Mouse (Mus musculus): Measurements from ENCODE around the gene Il16. TPM values are rescaled to one million over a fixed set of nuclear protein-coding genes. Genes with fewer than 3 reads are reported as not detected.

Il16 gene
- not detected in 2 replicates for polyA plus RNA-seq (2012)

DNA sequence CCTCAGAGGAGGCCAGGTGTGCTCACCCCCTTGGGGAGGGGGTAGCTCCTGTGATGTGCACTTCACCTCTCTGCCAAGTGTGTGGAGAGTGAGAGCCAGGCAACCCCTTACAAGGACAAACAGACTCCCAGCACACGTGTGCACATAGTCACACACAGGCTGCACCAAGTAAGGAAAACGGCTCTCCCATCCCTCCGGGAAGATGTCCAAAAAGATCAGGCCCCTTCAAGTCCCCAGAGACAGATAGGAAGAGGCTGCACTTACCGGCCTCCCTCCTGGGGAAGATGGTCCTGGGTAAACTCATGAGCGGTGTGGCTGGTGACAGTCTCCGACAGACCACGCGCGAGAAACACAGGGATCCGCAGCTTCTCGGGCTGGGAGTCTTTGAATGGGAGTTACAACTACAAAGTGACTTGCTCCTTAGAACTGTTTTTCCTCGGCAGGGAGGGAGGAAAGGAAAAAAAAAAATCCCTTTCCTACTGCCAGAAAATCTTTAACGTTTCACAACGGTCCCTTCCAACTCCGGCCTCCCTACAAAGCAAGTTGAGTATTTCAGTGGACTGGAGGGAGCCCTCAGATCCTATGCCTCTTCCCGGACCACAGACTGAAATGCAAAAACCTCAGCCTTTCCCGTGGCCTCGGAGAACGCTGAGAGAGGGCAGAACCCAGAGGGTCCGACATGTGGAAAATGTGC, at the start of gene Il16:
Gene Il16, minus strand, starts transcription at position 314 of the 694 bp plus-strand sequence.
- no peak for TF ChIP-seq GATA1 (IDR thresholded peaks at IDR 0.05; ENCODE audit: low read length)

DNA sequence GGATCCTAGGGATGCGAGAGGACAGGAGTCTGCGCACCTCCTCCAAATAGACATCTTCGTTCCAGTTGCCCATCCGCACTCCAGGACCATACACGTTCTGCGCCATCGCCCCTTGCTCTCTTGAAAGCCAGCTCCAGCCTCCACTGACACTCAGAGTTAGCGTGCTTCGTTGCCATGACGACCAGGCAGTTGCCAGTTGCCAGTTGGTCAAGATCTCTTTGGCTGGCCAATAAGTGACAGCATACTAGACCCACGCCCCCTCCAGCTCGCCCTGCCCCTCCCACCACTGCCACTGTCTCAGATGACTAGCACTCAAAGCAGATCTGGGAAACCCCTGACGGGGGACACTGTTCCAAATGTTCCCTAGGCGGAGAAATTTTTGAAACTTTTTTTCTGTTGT, 49.2 kb upstream of the Il16 start, which contains the start of gene Cfap161:
Gene Cfap161, minus strand, starts transcription at position 176 of the 400 bp plus-strand sequence.
- no peak for TF ChIP-seq GATA1 (IDR thresholded peaks at IDR 0.05; ENCODE audit: low read length)

DNA sequence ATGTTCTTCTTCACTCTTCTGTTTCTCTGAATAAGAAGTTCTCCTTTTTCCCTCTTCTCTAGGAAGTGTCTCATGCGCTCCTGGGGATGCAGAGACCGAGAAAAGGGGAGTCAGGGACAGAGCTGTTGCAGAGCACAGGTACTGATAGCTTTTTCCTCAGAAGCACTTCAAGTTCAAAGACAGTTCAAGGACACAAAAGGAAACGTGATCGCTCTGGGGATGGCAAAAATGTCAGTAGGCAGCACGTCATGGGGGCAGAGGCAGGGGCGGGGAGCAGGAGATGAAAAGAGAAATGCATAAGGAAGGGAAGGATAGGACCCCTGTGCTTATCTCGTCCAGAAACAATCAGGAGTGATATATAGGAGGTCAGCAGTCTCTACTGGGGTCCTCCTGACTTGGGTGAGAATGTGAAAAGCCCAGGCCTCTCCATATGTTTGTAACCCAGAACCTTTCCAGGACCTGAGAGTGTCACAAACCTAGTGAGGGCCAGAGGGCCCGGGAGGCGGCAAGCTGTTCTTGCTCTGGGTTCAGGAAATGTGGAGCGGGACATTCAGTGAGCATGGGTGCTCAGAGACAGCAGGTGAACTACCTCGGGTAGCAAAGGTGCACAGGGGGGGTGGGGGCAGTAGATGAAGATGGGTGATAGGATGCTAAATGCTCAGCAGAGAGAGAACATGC, 48.6 kb upstream of the Il16 start:
- TF ChIP-seq GATA1 (IDR thresholded peaks at IDR 0.05; ENCODE audit: low read length) = no peak

DNA sequence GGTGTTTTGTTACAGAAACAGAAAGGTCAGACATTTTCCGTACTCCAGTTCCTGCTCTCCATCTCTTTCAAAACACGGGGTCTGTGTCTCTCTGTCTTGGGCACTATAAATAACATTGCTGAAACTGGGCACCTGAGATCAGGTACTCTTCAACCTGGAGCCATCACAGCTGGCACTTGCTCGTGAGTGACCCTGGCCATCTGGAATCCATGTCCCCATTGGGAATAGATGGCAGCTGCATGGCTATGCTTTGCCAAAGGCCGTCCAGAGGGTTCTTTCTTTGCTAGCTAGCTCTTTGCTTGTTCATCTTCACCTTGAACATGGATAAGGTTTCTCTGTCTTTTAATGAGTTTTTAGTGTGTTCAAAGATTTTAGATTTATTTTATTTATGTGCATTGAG, 35.4 kb upstream of the Il16 start:
- no peak for TF ChIP-seq GATA1 (IDR thresholded peaks at IDR 0.05; ENCODE audit: low read length)

DNA sequence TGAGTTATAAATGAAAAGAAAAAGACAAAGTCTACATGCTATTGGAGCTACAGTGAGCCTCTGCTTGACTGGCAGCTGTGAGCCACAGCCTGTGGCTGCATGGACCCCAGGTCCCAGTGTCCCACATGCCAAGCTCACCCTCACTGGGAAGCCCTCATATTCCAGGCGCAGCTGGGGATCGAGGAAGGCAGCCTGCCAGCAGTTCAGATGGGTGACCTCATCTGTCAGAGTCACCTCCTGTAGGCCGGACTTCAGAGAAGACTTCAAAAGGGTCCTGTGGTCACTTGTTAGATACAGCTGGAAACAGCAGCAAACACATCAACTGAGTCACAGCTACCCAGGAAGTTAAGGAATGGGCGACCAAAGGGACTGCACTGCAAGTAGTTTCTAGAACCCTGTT, 34.5 kb upstream of the Il16 start:
- no peak for TF ChIP-seq GATA1 (IDR thresholded peaks at IDR 0.05; ENCODE audit: low read length)

DNA sequence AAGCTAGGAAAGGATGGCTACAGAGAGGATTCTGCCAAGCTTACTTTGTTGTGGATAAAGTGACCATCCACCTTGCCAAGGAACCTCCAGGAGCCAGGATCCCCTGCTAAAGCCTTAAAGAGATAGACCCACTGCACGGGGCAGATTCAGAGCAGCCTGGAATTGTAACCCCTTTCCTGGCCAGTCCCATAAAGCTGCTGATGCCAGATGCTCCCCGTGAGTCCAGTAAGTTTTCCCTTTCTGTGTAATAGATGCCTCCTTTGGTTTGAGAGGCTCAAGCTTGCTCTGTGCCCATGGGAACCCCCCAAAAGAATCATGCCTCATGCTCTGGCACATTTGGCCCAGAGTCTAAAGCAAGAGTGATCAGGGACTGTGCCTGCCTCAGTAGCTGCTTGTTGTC, 33.5 kb upstream of the Il16 start:
- no peak for TF ChIP-seq GATA1 (IDR thresholded peaks at IDR 0.05; ENCODE audit: low read length)

DNA sequence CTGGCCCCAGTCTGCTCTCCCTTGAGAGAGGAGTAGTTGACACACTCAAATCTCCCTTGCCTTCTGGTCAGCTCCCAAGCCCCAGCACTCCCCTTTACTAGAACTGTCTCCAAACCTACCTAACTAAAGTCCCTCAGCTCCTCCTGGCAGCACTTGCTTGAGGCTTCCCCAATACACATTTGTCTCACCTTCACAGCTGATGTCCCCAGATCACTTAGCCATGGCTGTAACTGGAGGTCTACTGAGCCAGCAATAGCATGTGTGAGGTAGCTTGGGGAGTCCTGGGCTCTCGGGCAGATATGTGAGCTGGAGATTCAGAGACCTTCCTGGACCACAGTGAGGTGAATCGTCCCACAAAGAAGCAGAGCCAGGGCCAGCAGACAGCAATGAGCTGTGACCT, 33.0 kb upstream of the Il16 start:
- no peak for TF ChIP-seq GATA1 (IDR thresholded peaks at IDR 0.05; ENCODE audit: low read length)

DNA sequence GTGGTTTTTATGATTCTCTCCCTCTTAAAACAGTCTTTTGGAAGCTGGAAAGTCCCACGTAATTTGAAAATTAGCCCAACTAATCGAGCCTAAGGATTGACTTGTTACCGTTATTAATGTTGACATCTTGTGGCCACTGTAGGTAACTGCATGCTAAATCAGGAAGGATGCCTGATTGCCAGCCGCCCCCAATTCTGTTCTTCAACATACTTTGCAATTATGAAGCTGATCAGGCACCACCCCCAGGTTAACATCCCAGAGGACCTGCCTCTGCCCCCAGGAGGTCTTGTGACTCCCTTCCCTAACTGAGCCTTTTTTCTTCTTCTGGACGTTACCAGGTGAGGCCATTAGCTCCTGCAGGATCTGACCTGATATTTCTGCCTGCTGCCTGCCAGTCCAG, 29.2 kb upstream of the Il16 start:
- no peak for TF ChIP-seq GATA1 (IDR thresholded peaks at IDR 0.05; ENCODE audit: low read length)

DNA sequence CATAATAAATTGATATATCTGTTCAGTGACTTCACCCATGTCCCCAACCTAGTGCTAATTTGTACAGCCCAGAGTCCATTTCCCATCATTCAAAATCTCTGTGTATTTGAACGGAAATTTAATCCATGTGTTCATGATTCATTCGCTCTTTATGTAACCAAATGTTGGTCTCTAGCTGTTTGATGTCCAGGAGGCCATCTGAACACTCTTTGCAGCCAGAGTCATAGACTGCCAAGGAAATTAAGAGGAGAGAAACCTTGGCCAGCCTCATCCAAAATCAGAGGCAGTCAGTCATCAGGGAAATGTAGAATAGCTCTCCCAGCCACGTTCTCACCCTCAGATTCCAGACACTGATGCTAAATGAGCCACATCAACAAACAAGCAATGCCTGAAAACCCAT, 18.1 kb upstream of the Il16 start:
- TF ChIP-seq GATA1 (IDR thresholded peaks at IDR 0.05; ENCODE audit: low read length) = no peak

DNA sequence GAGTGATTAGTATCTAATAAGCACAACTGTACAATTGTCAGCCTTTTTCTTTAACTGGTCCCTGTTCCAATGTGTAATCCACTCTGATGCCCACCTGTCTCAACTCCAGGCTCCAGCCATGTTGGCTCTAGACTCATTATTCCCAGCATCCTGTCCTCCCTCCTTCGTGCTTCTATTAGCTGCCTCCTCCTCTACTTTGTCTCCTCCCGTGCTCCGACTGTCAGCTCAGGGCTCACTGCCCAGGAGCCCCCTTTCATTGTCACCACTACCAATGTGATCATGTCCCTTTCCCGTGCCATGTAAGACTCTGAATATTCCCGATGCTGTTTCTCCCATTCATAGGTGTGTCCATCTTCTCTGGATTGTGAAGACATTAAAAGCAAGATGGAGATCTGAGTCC, 16.8 kb upstream of the Il16 start:
- TF ChIP-seq GATA1 (IDR thresholded peaks at IDR 0.05; ENCODE audit: low read length) = no peak

DNA sequence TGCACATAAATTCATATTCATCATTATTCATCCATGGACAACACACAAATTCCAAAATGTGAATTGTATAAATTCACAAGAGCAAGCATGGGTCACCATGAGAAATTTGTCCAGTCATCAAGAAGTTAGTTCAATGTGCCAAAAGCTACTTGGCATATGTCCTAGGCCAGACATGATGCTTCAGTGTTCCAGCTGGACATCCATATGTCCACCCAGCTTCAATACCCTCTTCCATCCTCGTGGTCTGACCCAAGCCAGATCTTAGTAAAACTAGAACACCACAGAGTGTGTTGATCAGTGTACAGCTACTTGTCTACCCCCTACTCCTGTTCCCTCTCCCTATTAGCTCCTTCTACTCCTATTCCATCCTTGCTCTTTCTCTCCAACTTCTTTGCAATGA, 5.5 kb upstream of the Il16 start:
- TF ChIP-seq GATA1 (IDR thresholded peaks at IDR 0.05; ENCODE audit: low read length) = no peak

DNA sequence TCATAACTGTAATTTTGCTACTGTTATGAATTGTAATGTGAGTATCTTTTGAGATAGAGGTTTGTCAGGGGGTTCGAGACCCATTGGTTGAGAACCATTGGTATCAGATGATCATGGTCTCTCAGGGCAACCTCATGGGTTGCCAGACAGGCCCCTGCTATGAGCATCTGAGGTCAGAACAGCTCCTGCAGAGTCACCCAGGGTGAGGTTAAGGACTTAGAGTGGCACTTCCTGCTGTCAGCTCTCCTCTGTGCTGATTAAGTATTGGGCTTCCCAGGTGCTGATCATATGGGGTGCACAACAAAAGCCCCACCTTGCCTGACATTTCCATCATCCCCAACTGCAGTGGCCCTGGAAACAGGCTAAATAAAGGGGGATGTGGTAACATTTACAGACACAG, 2.9 kb upstream of the Il16 start:
- no peak for TF ChIP-seq GATA1 (IDR thresholded peaks at IDR 0.05; ENCODE audit: low read length)

DNA sequence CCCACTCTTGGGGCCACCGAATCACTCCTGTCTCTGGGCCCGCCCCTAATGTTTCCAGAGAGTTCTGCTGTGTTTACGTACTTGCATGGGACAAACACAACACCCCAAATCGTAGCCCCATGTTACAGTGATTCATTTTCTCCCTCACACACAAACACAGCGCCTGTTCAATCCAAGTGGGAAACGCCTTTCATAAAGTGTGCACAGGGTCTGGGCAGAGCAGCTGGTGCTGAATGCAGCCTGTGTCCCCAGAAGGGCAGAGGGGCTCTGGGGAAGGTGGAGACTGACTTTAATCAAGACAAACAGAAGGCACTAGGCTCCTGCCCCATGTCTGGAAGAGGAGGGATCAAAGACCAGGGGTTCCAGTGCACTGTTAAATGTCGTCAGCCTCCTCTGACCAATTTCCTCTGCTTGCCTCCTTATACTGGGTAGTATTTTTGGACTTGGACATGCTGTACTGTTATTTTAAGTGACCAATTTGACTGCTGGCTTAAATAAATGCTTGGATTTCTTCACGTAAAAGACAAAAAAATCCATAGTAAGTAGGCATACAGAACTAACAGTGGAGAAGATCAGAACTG, 671 bp upstream of the Il16 start:
- TF ChIP-seq GATA1 (IDR thresholded peaks at IDR 0.05; ENCODE audit: low read length) = no peak

DNA sequence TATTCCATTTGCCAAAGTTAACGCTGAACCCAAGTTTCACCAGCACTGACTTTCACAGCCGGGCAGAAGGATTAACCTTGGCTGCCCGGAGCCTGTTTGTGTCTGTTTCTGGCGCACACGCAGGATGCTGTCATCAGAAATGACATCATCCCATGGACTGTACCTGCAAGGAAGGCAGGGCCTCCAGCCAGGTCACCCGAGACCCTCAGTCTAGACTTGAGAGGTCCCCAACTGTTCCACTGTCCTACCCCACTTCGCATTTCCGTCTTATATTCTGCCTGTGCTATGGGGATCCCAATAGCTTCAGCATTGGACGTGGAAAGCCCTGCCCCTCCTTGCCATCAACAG, 487 bp downstream of the Il16 start:
- TF ChIP-seq GATA1 (IDR thresholded peaks at IDR 0.05; ENCODE audit: low read length) = no peak

DNA sequence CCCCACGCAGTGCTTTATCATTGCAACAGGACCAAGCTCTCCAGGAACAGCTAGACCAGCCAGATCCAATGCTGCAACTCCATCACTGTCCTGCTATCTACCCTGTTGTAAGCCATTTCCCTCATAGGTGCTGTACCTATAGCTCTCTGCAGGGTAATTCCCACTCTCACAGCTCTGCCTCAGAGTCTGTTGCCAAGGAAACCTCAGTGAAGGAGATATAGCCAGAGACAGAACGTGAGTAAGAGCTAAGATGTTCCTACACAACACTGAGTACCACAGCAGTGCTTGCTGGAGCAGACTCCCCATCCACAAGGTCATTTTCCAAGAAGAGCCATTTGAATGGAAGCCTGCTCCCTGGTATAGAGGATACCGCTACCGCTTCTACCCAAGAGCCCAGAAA, 1.3 kb downstream of the Il16 start:
- no peak for TF ChIP-seq GATA1 (IDR thresholded peaks at IDR 0.05; ENCODE audit: low read length)

DNA sequence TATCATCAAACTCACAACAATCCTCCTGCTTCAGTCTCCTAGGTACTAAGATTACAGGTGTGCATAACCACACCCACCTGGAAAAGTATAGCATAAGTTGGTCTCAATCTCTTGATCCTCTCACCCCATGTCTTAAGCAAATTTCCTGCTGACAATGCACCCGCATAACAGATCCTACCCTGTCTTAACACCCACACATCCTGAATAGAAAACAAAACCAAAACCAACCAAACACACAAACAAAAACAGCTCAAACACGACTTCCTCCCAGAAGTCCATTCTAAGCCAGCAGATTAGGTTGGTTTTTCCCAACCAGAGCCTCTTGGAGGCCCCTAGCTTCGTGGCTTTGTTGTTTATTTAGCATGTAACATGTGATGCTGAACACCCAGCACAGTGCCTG, 2.8 kb downstream of the Il16 start:
- no peak for TF ChIP-seq GATA1 (IDR thresholded peaks at IDR 0.05; ENCODE audit: low read length)

DNA sequence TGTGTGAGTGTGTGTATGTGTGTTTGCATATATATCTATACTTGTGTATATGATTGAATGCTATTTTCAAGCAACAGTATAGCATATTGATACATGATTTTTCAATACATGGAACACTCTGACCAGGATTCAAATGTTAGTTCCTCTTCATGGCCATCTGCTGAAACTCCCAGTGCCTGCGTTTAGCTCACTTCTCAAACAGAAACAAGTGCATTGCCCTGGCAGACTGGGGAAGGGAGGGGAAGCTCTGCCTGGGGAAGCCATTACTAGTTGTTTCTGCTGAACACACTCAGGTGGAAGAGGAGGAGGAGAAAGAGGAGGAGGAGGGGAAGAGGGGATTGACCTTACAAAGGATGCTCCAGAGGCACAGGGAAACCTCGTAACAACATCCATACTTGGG, 3.5 kb downstream of the Il16 start:
- no peak for TF ChIP-seq GATA1 (IDR thresholded peaks at IDR 0.05; ENCODE audit: low read length)
